Mouse (Mus musculus): ENCODE measurements around the gene Flywch2. TPM values are rescaled to one million over a fixed set of nuclear protein-coding genes. Genes with fewer than 3 reads are reported as not detected.
A peak's percentile ranks its signal among the peaks of the same experiment; 100 is the strongest.

The Flywch2 gene
- polyA plus RNA-seq, 1 experiment from 2014 or later: 70.7 TPM

GRCm38 (mm10) chr17:23820731-23821130, 34.9 kb upstream of the Flywch2 start:
- Histone ChIP-seq H3K27me3 (ENCODE audit: control insufficient read depth, insufficient read depth, low read length) (no peaks in the 10 kb centered on the region), H3K4me1 (ENCODE audit: control insufficient read depth, insufficient read depth, low read length) (no peaks in the 10 kb centered on the region), H3K4me2 (ENCODE audit: low read length) (no peak overlapping the region), H3K9me3 (ENCODE audit: control insufficient read depth, low read length) (peaks cover 20% of the 10 kb centered on the region), H3K27ac (replicated peaks; ENCODE audit: low read depth, low read length) (no peak overlapping the region), H3K4me3 (replicated peaks; ENCODE audit: low read depth, low read length) (no peak overlapping the region), H3K9ac (replicated peaks; ENCODE audit: low read length) (no peak overlapping the region), H3K36me3 (ENCODE audit: control insufficient read depth, insufficient read depth, low read length) (peaks cover 99% of the 10 kb centered on the region)
- 93% methylated on average over 5 of the region's 5 CpGs for WGBS
- DNase-seq: no peak
- no peak for ATAC-seq (ENCODE audit: low FRiP score, low TSS enrichment)

DNA sequence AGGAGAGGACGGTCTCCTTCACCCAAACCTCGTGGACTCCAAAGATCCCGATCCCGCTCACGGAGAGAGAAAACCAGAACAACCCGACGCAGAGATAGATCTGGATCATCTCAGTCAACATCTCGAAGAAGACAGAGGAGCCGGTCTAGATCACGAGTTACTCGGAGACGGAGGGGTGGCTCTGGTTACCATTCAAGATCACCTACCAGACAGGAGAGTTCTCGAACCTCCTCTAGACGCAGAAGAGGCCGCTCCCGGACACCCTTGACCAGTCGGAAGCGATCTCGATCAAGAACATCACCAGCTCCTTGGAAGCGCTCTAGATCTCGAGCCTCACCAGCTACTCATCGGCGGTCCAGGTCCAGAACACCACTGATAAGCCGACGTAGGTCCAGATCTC, 33.4 kb upstream of the Flywch2 start:
- H3K4me3 ChIP-seq (replicated peaks; ENCODE audit: low read depth, low read length): no peak overlapping the region
- DNase-seq (no peak), ATAC-seq (ENCODE audit: low FRiP score, low TSS enrichment) (no peak)
- WGBS: 99% methylated on average over 25 of the region's 25 CpGs
- no peak overlapping the region for H3K27ac ChIP-seq (replicated peaks; ENCODE audit: low read depth, low read length)
- H3K9me3 ChIP-seq (ENCODE audit: control insufficient read depth, low read length): peaks cover 26% of the 10 kb centered on the region
- no peak overlapping the region for H3K9ac ChIP-seq (replicated peaks; ENCODE audit: low read length)
- H3K36me3 ChIP-seq (ENCODE audit: control insufficient read depth, insufficient read depth, low read length): peaks cover 99% of the 10 kb centered on the region
- no peaks in the 10 kb centered on the region for H3K27me3 ChIP-seq (ENCODE audit: control insufficient read depth, insufficient read depth, low read length)
- no peak overlapping the region for H3K4me2 ChIP-seq (ENCODE audit: low read length)
- no peaks in the 10 kb centered on the region for H3K4me1 ChIP-seq (ENCODE audit: control insufficient read depth, insufficient read depth, low read length)

GRCm38 (mm10) chr17:23818579-23818978, 32.7 kb upstream of the Flywch2 start:
- H3K4me1 ChIP-seq (ENCODE audit: control insufficient read depth, insufficient read depth, low read length): no peaks in the 10 kb centered on the region
- H3K4me3 ChIP-seq (replicated peaks; ENCODE audit: low read depth, low read length): no peak overlapping the region
- H3K27ac ChIP-seq (replicated peaks; ENCODE audit: low read depth, low read length): no peak overlapping the region
- no peaks in the 10 kb centered on the region for H3K27me3 ChIP-seq (ENCODE audit: control insufficient read depth, insufficient read depth, low read length)
- peaks cover 26% of the 10 kb centered on the region for H3K9me3 ChIP-seq (ENCODE audit: control insufficient read depth, low read length)
- no peak overlapping the region for H3K9ac ChIP-seq (replicated peaks; ENCODE audit: low read length)
- no peak for ATAC-seq (ENCODE audit: low FRiP score, low TSS enrichment)
- H3K4me2 ChIP-seq (ENCODE audit: low read length): no peak overlapping the region
- DNase-seq: no peak
- peaks cover 99% of the 10 kb centered on the region for H3K36me3 ChIP-seq (ENCODE audit: control insufficient read depth, insufficient read depth, low read length)
- WGBS: 99% methylated on average over 8 of the region's 8 CpGs

- Histone ChIP-seq H3K9me3 (ENCODE audit: control insufficient read depth, low read length) (peaks cover 26% of the 10 kb centered on the region), H3K27me3 (ENCODE audit: control insufficient read depth, insufficient read depth, low read length) (no peaks in the 10 kb centered on the region), H3K4me1 (ENCODE audit: control insufficient read depth, insufficient read depth, low read length) (no peaks in the 10 kb centered on the region), H3K4me3 (replicated peaks; ENCODE audit: low read depth, low read length) (no peak overlapping the region), H3K36me3 (ENCODE audit: control insufficient read depth, insufficient read depth, low read length) (peaks cover 98% of the 10 kb centered on the region), H3K27ac (replicated peaks; ENCODE audit: low read depth, low read length) (no peak overlapping the region), H3K4me2 (ENCODE audit: low read length) (no peak overlapping the region), H3K9ac (replicated peaks; ENCODE audit: low read length) (no peak overlapping the region)
- ATAC-seq (ENCODE audit: low FRiP score, low TSS enrichment) (no peak), DNase-seq (no peak)
- 99% methylated on average over 16 of the region's 16 CpGs for WGBS
Observed at GRCm38 (mm10) chr17:23815641-23816040, 29.8 kb upstream of the Flywch2 start.

- no peak overlapping the region for H3K4me2 ChIP-seq (ENCODE audit: low read length)
- no peak overlapping the region for H3K4me3 ChIP-seq (replicated peaks; ENCODE audit: low read depth, low read length)
- peaks cover 61% of the 10 kb centered on the region for H3K36me3 ChIP-seq (ENCODE audit: control insufficient read depth, insufficient read depth, low read length)
- H3K27me3 ChIP-seq (ENCODE audit: control insufficient read depth, insufficient read depth, low read length): no peaks in the 10 kb centered on the region
- 100% methylated on average over 3 of the region's 3 CpGs for WGBS
- no peak for DNase-seq
- H3K9ac ChIP-seq (replicated peaks; ENCODE audit: low read length): no peak overlapping the region
- no peaks in the 10 kb centered on the region for H3K9me3 ChIP-seq (ENCODE audit: control insufficient read depth, low read length)
- peaks cover 27% of the 10 kb centered on the region for H3K4me1 ChIP-seq (ENCODE audit: control insufficient read depth, insufficient read depth, low read length)
- H3K27ac ChIP-seq (replicated peaks; ENCODE audit: low read depth, low read length): no peak overlapping the region
- ATAC-seq (ENCODE audit: low FRiP score, low TSS enrichment): no peak
Observed at GRCm38 (mm10) chr17:23807918-23808317, 22.0 kb upstream of the Flywch2 start.

GRCm38 (mm10) chr17:23806867-23807266, 21.0 kb upstream of the Flywch2 start:
- 79% methylated on average over 25 of the region's 25 CpGs for WGBS
- ATAC-seq (ENCODE audit: low FRiP score, low TSS enrichment) (no peak), DNase-seq (no peak)
- Histone ChIP-seq H3K9ac (replicated peaks; ENCODE audit: low read length) (no peak overlapping the region), H3K27me3 (ENCODE audit: control insufficient read depth, insufficient read depth, low read length) (no peaks in the 10 kb centered on the region), H3K4me2 (ENCODE audit: low read length) (peak overlapping the region; percentile 19; the same call in 1 of the 2 replicates), H3K4me3 (replicated peaks; ENCODE audit: low read depth, low read length) (no peak overlapping the region), H3K9me3 (ENCODE audit: control insufficient read depth, low read length) (no peaks in the 10 kb centered on the region), H3K4me1 (ENCODE audit: control insufficient read depth, insufficient read depth, low read length) (peaks cover 31% of the 10 kb centered on the region), H3K36me3 (ENCODE audit: control insufficient read depth, insufficient read depth, low read length) (peaks cover 50% of the 10 kb centered on the region), H3K27ac (replicated peaks; ENCODE audit: low read depth, low read length) (0 out of 2 replicates have a peak overlapping the region, but pooled peaks have one; percentile 20)

DNA sequence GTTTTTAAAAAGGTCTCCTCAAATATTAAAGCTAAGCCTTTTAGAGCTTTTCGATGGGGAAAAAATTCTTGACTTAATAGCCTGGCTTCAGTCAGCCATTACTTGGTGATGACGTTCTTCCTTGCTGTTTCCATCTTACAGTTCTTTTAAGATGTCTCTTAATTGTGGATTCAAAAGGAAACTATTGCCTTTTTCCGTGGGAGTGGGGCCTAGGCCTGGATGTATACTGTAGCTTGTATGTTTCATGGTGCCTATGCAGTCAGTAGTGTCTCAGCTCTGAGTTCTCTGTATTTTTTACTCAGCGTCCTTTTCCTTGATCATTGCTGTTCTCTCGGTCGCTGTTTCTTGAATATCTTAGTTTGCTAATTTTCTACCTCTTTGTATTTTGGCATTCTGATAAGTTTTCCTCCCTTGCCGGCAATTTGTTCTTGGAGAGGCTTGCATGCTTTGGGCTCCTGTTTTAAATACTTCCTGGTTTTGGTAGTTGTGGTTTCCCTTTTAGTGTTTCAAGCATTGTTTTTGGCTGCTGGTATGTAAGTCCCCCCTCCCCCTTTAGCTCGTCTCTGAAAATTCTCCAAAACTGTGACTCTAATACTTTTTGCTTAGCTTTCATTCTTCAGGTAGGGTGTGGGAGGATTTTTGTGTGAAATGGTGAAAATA, 18.7 kb upstream of the Flywch2 start:
- H3K36me3 ChIP-seq (ENCODE audit: control insufficient read depth, insufficient read depth, low read length): peaks cover 27% of the 10 kb centered on the region
- ATAC-seq (ENCODE audit: low FRiP score, low TSS enrichment): no peak
- peak overlapping the region; percentile 87 for H3K9ac ChIP-seq (replicated peaks; ENCODE audit: low read length)
- no peak overlapping the region for H3K27ac ChIP-seq (replicated peaks; ENCODE audit: low read depth, low read length)
- 4% methylated on average over 8 of the region's 8 CpGs for WGBS
- H3K4me2 ChIP-seq (ENCODE audit: low read length): peak overlapping the region; percentile 74
- H3K4me1 ChIP-seq (ENCODE audit: control insufficient read depth, insufficient read depth, low read length): peaks cover 31% of the 10 kb centered on the region
- no peaks in the 10 kb centered on the region for H3K27me3 ChIP-seq (ENCODE audit: control insufficient read depth, insufficient read depth, low read length)
- no peaks in the 10 kb centered on the region for H3K9me3 ChIP-seq (ENCODE audit: control insufficient read depth, low read length)
- H3K4me3 ChIP-seq (replicated peaks; ENCODE audit: low read depth, low read length): peak overlapping the region; percentile 99
- no peak for DNase-seq

- Histone ChIP-seq H3K27ac (replicated peaks; ENCODE audit: low read depth, low read length) (peak overlapping the region; percentile 99), H3K9ac (replicated peaks; ENCODE audit: low read length) (peak overlapping the region; percentile 87), H3K27me3 (ENCODE audit: control insufficient read depth, insufficient read depth, low read length) (no peaks in the 10 kb centered on the region), H3K9me3 (ENCODE audit: control insufficient read depth, low read length) (no peaks in the 10 kb centered on the region), H3K4me3 (replicated peaks; ENCODE audit: low read depth, low read length) (peak overlapping the region; percentile 99), H3K36me3 (ENCODE audit: control insufficient read depth, insufficient read depth, low read length) (peaks cover 17% of the 10 kb centered on the region), H3K4me2 (ENCODE audit: low read length) (peak overlapping the region; percentile 74), H3K4me1 (ENCODE audit: control insufficient read depth, insufficient read depth, low read length) (peaks cover 31% of the 10 kb centered on the region)
- DNase-seq (peak; percentile 96), ATAC-seq (ENCODE audit: low FRiP score, low TSS enrichment) (peak; percentile 74)
- WGBS: under 1% methylated on average over 57 of the region's 83 CpGs
Observed at GRCm38 (mm10) chr17:23803366-23804041, 17.6 kb upstream of the Flywch2 start.
